ENCODE assay signal across 18 mouse cellular contexts in the genomic region with DNA sequence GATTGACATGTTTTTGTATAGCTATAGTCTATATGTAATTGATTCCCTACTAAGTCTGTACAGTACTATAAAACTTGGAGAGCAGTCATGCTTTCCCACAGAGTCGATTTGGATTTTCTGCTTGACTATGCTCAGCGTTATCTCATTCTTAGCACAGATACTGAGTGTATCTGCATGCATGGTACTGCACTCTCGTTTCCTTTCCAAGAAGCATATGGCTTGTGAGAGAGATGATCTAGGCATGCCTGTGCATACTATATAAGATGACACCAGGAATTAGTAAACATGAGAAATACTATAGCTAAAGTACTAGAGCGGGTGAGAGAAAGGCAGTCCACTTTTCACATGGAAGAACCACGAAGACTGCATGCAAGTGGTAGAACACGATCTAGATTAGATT.
"Had no signal": no experiment of that assay in that cellular context is flagged by ENCODE, and none has a peak within 500 bp of the region (broad histone marks: within the 10 kb centered on the region; RNA-seq: fewer than 3 reads in every experiment).

No protein-coding gene starts in this region.

- H3K4me2 ChIP-seq: lung, embryonic 14.5 days; midbrain, embryonic 12.5 days; neural tube, embryonic 13.5 days; neural tube, embryonic 15.5 days had no signal

- H3K4me3 ChIP-seq: midbrain, embryonic 10.5 days; midbrain, embryonic 12.5 days; myocyte; neural tube, embryonic 13.5 days; neural tube, embryonic 15.5 days had no signal

- H3K9me3 ChIP-seq: midbrain, embryonic 10.5 days; midbrain, embryonic 12.5 days; neural tube, embryonic 13.5 days; neural tube, embryonic 15.5 days had no signal

- H3K27me3 ChIP-seq: midbrain, embryonic 12.5 days; neural tube, embryonic 13.5 days; neural tube, embryonic 15.5 days had no signal

- DNase-seq: lung, embryonic 14.5 days; lung, postnatal 10 days; lung, postnatal 4 days; midbrain, embryonic 14.5 days; retina, postnatal 1 day; right cerebral cortex, adult 18-20 months; right cerebral cortex, postnatal 25 days; right cerebral cortex, postnatal 4 days; spleen, adult 18-20 months; thymus, adult 18-20 months; thymus, postnatal 14 days; thymus, postnatal 36 days had no signal

- H3K36me3 ChIP-seq: midbrain, embryonic 10.5 days; midbrain, embryonic 12.5 days; neural tube, embryonic 13.5 days; neural tube, embryonic 15.5 days had no signal

- H3K9ac ChIP-seq: lung, embryonic 14.5 days; midbrain, embryonic 12.5 days; neural tube, embryonic 13.5 days; neural tube, embryonic 15.5 days had no signal

- ATAC-seq: midbrain, embryonic 16.5 days had no signal

- H3K4me1 ChIP-seq: midbrain, embryonic 10.5 days; midbrain, embryonic 12.5 days; neural tube, embryonic 13.5 days; neural tube, embryonic 15.5 days had no signal

- H3K27ac ChIP-seq: midbrain, embryonic 10.5 days; midbrain, embryonic 12.5 days; neural tube, embryonic 13.5 days; neural tube, embryonic 15.5 days had no signal
